Mouse (Mus musculus): ENCODE measurements around the gene Rgp1.
"Not testable (repeated sequence)": the region's sequence is repeated elsewhere in the genome, so short reads cannot be mapped to it uniquely, and the experiment has no call there.

Rgp1 gene

DNA sequence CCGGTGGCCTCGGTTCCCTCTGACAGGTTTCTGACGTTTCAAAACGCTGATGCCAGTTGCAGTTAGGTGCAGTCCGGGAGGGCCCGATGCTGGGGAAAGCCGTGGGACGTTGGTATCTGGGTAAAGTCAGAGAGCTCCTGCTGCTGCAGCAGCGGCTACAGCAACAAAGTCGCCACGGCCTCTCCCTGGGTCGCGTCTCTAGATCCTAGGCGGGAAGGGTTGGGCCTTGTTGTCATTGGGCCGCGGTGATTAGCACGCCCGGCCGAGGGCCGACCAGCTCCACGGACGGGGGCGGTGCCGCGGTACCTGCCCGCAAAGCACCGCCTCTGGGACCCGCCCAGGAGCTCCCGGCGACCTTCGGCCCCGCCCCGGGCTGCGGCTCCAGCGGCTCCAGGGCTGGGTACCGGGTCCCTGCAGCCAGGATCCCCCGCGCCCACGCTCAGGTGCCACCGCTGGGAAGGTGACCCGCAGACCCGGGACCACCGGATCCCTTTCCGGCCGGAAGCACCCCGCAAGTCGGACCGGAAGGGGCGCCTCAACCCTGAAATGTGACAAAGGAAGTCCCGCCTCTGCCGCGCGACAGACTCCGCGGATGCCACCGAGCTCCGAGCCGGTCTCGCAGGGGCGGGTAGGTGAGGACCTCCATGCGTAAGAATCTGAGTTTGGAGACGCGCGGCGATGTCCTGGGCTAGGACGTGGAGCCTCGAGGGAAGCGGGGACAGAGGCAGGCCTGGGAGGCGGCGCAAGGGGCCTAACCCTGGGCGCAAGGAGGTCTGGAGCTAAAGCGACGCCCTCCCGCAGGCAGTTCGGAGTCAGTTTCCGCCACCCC, at the start of gene Rgp1, which contains the start of gene Gba2:
Gene Rgp1, plus strand, starts transcription at position 340 of the 829 bp plus-strand sequence.
Gene Gba2, minus strand, starts transcription at position 498 of the 829 bp plus-strand sequence.
- DNase-seq: peak; percentile 90

DNA sequence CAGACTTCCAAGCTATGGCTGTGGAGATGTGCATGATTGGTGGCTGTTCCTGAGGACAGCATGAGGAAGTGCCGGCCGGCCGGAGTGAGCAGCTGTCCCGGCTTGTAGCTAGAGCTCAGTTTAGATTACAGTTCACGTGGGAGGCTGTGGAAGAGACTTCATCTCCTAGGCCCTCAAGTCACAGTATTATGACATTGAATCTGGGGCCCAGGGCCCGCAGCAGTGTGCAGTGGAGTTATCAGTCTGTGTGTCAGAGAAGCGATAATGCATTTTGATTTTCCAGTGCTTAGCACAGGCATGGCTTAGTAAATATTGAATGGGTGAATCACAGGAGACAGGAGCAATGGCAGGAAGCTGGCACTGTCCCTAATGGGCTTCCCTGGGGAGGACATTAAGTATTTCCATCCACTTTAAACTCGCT, 48.4 kb upstream of the Rgp1 start:
- DNase-seq: no peak

DNA sequence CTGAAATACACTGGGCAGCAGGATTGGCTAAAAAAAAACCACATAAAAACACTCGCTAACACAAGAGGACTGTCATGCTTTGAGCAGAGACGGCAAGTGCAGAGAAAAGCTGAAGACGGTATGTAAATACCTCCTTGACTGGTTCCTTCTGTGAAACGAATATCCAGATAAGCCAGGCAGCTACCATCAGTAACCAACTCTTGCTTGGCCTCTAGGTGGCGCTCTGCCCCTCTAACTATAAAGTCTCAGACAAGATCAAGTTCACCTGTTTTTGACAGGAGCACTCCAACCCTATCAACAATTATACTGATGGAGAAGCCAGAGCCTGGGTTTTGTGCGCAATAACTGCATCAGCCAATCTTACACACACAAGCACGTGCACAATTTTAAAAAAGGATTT, 47.9 kb upstream of the Rgp1 start:
- DNase-seq: peak; percentile 81 to 88

DNA sequence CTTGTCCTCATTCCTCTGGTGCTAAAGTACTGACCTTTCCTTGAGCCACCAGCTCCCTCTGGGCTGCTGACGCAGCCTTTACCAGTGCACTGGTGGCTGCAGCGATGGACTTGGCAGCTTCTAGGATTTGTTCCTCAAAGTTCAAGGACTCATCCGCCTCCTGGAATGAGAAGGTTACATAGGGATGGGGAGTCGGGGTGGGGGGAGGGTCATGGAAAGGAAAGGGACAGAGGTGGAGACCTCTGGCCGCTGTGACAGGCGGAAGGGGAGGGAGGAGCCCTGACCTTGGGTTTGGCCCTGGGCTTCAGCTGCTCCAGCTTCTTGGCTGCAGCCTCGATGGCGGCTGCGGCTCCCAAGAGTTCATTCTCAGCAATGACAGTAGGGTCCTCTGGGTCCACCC, 45.2 kb upstream of the Rgp1 start:
- no peak for DNase-seq

DNA sequence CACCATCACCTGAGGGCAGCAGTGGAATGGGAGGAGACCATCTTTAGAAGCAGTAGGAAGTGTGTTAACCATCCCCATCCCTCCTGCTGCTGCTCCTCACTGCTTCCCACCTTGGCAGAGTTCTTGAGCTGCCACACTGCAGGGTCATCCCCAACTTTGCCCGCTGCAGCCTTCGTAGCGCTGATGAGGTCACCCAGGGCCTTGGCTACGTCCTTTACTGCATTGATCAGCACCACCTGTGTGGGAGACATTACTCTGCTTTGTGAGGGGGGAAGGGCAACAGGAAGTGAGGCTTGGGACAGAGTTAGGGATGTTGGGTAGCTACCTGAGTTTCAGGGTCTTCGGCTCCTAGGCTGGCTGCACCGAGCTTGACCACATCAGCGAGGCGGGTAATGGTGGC, 42.9 kb upstream of the Rgp1 start:
- DNase-seq: no peak

DNA sequence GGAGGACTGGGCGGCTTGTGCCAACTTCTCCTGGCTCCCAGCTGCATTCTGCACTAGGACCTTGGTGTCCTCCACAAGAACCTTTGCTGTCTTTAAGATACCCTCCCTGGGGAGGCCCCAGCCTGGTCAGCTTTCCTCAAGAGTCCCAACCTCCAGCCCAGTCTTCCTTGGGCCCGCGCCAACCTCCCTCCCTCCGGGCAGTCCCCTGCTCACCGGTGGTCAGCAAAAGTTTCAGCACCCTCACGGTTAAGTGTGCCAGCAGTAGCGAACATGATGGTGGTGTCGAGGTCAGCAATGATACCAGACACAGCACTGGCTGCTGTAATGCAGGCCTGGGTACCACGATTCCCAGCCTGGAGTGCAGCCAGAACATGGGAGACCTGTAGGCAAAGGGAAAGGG, 42.5 kb upstream of the Rgp1 start:
- no peak for DNase-seq

GRCm38 (mm10) chr4:43542044-43542443, 36.5 kb upstream of the Rgp1 start:
- no peak for DNase-seq

DNA sequence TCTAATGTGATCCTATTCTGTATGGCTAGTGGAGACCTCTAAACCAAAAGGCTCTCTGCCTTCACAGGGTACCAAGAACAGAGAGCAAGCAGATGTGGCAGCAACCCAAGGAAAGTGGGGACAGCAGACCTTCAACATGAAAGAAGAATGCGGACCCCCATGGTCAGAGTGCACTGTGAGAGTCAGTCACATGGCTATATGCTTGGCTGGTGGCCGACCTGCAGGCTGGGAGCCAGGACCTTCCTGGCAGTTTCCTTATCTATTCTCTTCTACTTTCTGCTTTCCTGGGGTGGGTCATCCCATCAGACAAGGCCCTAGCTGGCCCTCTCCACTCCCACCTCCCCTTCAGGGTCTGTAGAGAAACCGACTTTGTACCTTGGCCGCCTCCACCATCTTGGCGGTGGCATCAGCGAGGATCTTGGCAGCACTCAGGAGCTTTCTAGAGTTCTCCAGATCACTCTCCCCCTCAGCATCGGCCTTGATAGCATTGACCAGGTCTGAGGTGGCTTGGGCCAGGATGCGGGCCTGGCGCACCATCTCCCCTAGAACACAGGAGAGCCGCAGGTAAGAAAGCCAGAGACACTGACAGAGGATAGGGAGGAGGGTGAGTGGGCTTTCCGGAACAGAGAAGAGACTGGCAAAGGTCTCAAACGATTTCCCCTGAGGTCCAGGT, 32.0 kb upstream of the Rgp1 start:
- peak in 1 of 2 experiments; percentile 39 for DNase-seq

GRCm38 (mm10) chr4:43547160-43547559, 31.4 kb upstream of the Rgp1 start:
- peak in 1 of 2 experiments; percentile 0 for DNase-seq

- no peak for DNase-seq
Observed at GRCm38 (mm10) chr4:43549055-43549454, 29.5 kb upstream of the Rgp1 start.

- DNase-seq: not testable (repeated sequence)
Observed at GRCm38 (mm10) chr4:43551854-43552253, 26.7 kb upstream of the Rgp1 start.

- no peak for DNase-seq
Observed at GRCm38 (mm10) chr4:43552437-43552836, 26.1 kb upstream of the Rgp1 start.

GRCm38 (mm10) chr4:43553891-43554290, 24.6 kb upstream of the Rgp1 start:
- DNase-seq: no peak

GRCm38 (mm10) chr4:43555926-43556325, 22.6 kb upstream of the Rgp1 start:
- no peak for DNase-seq

- DNase-seq: no peak
Observed at GRCm38 (mm10) chr4:43558028-43558630, 20.4 kb upstream of the Rgp1 start.

DNA sequence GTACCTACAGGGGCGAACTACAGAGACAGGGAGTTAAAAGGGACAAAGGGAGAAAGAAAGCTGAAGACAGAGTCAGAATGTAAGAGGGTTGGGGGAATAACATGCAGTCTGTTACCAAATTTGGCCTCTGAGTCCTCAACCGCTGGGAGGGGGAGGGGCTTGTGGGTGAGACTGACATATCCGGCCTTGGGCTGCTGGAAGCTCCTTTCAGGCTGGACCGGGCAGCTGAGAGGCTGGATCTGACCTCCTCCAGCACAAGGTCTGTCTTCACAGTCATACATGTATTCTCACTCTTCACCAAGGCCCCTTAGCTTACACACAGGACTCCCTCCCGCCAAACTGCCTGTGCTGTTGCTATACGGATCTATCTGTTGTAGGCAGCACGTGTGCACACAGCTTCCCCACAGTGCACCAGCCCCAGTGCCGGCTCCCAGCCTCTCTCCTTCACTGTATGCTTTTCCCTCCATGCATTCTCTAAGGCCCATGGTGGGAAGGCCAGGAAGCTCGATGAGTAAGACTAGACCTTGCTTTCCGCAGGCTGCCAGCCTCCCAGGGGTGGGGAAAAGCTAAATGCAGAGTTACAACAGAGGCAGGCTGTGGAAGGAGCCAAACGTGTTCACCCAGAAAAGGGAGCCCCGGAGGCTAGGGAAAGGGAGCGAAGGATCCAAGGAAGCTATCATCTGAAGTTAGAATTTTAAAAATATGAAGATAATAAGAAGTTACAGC, 19.7 kb upstream of the Rgp1 start:
- DNase-seq: peak; percentile 36 to 50

GRCm38 (mm10) chr4:43559519-43560242, 18.8 kb upstream of the Rgp1 start:
- DNase-seq: no peak

DNA sequence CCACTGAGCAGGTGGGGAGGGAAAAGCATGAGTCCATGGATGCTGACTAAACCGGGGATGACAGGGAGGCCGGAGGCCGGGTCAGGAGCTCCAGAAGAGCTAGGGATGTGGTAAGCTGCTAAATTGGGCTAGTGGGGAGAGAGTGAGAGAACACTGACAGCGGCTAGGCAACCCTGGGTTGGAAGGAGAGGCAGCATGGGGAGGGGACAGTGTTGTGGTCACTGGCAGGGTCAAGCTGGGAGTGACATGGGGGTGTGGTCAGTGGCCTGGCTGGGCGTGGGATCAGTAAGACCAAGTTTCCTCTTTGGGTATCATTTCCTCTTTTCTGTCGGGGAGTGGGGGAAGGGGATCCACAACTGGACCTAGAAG, 18.3 kb upstream of the Rgp1 start:
- DNase-seq: no peak

GRCm38 (mm10) chr4:43560976-43561375, 17.5 kb upstream of the Rgp1 start:
- no peak for DNase-seq

DNA sequence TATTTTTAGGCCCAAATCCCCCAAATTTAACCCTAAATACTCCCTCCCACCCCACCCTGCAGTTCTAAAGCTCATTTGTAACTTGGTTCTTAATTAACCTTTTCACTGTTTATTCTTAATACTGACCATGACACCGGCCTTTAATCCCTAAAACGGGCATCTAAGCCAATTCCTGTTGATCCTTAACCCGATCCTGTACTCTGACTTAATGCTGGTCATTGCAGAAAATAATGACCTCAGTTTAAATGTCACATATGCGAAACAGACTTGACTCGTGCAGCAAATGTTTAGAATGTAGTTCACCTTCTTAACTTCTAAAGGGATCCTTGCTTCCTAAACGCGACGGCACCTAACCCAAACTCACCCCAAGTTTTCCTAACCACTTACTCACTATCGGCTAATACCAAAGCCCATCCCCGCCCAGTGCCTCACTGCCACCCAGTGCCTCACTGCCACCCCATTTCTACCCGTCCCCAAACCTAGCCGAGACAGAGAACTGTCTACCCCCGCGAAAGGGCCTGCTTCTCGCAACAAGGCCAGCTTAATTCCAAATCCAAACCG, 17.0 kb upstream of the Rgp1 start:
- DNase-seq: no peak

DNA sequence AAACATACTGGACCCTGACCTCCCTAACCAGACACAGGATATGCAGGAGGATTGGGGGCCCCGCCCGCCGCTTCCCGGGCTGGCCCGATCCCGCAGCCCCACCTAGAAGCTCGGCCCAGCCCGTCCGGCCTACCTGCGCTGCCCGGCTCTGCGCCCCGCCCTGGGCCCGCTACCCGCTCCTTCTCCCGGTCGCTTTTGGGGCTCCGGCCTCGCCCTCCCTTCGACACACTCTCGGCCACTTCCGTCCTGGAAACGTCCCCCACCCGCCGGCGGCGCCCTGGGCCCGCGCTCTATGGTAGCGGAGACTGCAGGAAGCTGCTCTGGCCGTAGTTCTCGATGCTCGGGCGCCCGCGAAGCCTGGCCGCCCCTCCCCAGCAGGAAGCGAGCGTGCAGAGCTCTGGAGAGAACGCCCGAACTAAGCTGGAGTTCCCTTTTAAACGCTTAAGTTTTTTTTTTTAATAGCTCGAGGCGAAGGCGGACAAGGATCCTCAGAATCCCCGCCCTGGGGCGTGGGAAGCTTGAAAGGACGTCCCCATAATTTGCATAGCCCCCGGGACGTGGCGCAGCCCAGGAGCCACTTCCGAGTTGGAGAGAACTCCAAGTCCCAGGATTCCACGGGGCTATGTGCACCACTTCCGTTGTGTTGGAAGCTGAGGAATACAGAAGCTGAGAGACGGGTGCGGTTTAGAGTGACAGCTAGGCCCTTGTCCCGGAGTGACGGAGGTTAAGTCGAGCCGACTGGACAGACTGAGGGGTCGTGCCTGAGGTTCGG, 16.3 kb upstream of the Rgp1 start, which contains the start of the genes Creb3 and Tln1:
Gene Creb3, plus strand, starts transcription at position 336 of the 772 bp plus-strand sequence.
Gene Tln1, minus strand, starts transcription at position 695 of the 772 bp plus-strand sequence.
- DNase-seq: peak; percentile 96 to 97

Measured in cerebellum, postnatal 10 days (tissue).